Mouse (Mus musculus) testis, adult 2 months (tissue): ENCODE measurements around the gene Abcg5.

Experiments
- CTCF ChIP-seq: fragments of 200-500 bp; IDR thresholded peaks from 2 replicates; pipeline ENCODE4 v1.5.1; 2012; ENCODE audit warnings: low read depth, mild to moderate bottlenecking, inconsistent platforms, low read length, moderate library complexity; ENCODE audit not compliant: control insufficient read depth, insufficient read depth, insufficient replicate concordance
- POLR2A ChIP-seq: fragments of 200-500 bp; IDR thresholded peaks from 2 replicates; pipeline ENCODE4 v1.6.1; 2012; ENCODE audit warnings: low read depth, mild to moderate bottlenecking, inconsistent platforms, low read length, moderate library complexity; ENCODE audit not compliant: control insufficient read depth

- TF ChIP-seq POLR2A (no peak), CTCF (no peak)
These were observed at the start of gene Abcg5 for GRCm38 (mm10) chr17:84682734-84683717.
